Mouse (Mus musculus) C2C12 (cell line): ENCODE results near the gene Erich3.

Source experiments
- CEBPB ChIP-seq: IDR thresholded peaks from one replicate; pipeline ENCODE4 v1.6.1; 2011; ENCODE audit warnings: low read depth, mild to moderate bottlenecking, control low read depth, moderate library complexity
- CTCF ChIP-seq: IDR thresholded peaks from one replicate; pipeline ENCODE4 v1.5.1; 2011; ENCODE audit not compliant: control insufficient read depth, insufficient read depth, insufficient read length
- MAX ChIP-seq: IDR thresholded peaks from one replicate; pipeline ENCODE4 v1.6.1; 2011; ENCODE audit warnings: mild to moderate bottlenecking, control low read depth
- MYOD1 ChIP-seq: IDR thresholded peaks from one replicate; pipeline ENCODE4 v1.6.1; 2011; ENCODE audit warnings: low read depth; ENCODE audit not compliant: control insufficient read depth, insufficient read length
- MYOG ChIP-seq: IDR thresholded peaks from one replicate; pipeline ENCODE4 v1.6.1; 2011; ENCODE audit not compliant: control insufficient read depth, insufficient read length; ENCODE audit errors: extremely low read depth
- USF1 ChIP-seq: IDR thresholded peaks from one replicate; pipeline ENCODE4 v1.6.1; 2011; ENCODE audit warnings: low read depth, mild to moderate bottlenecking, control low read depth, moderate library complexity

- TF ChIP-seq CTCF (no peak), MAX (no peak), MYOG (no peak), USF1 (no peak), MYOD1 (no peak), CEBPB (no peak)
These were observed 44.5 kb downstream of the Erich3 start for GRCm38 (mm10) chr3:154708150-154708549.
